Mouse (Mus musculus) CH12.LX (cell line): Measurements from ENCODE around the gene Trim9. TPM values are rescaled to one million over a fixed set of nuclear protein-coding genes. Genes with fewer than 3 reads are reported as not detected.

Experiments used
- DNase-seq: peaks from one replicate; pipeline ENCODE4 v3.0.0-alpha.2; 2013; ENCODE audit errors: extremely low read depth
- H3K27ac ChIP-seq: 2 replicates; pipeline ENCODE4 v1.5.1; 2012; ENCODE audit warnings: low read depth, mild to moderate bottlenecking, control low read depth, moderate library complexity; ENCODE audit not compliant: insufficient read depth
- H3K27me3 ChIP-seq: replicated peaks from 2 replicates; pipeline ENCODE3; 2012; ENCODE audit warnings: inconsistent platforms
- H3K36me3 ChIP-seq, 2 experiments: replicated peaks in 1 of 2; 2 replicates each; pipeline versions ENCODE3 to v1.6.1; 2012; ENCODE audit warnings: inconsistent platforms in 1 of 2, low read length in 1 of 2, mild to moderate bottlenecking in 1 of 2, mixed read lengths in 1 of 2, moderate library complexity in 1 of 2; ENCODE audit not compliant: control insufficient read depth in 1 of 2, insufficient read depth in 1 of 2
- H3K4me1 ChIP-seq, 2 experiments: 2 replicates each; pipeline ENCODE4 v1.6.1; 2012; ENCODE audit warnings: inconsistent platforms in 1 of 2, moderate library complexity in 1 of 2; ENCODE audit not compliant: insufficient read depth in 2 of 2, control insufficient read depth in 1 of 2
- H3K4me2 ChIP-seq: 2 replicates; pipeline ENCODE4 v1.6.1; 2012; ENCODE audit warnings: low read depth, mild to moderate bottlenecking, control low read depth; ENCODE audit not compliant: poor library complexity, insufficient read depth, severe bottlenecking
- H3K4me3 ChIP-seq, 3 experiments: fragments of 150-350 bp in 1 of 3; sonication (generic) in 1 of 3; replicated peaks in 1 of 3; 2 replicates each; pipeline versions ENCODE3 to v1.5.1; 2011 to 2012; ENCODE audit warnings: low read depth in 2 of 3, low read length in 2 of 3, mild to moderate bottlenecking in 2 of 3, moderate library complexity in 2 of 3, control low read depth in 1 of 3, improper control_type of control experiment in 1 of 3, inconsistent platforms in 1 of 3, mixed read lengths in 1 of 3; ENCODE audit not compliant: poor library complexity in 1 of 3
- H3K79me2 ChIP-seq: replicated peaks from 2 replicates; pipeline ENCODE4 v1.6.1; 2012; ENCODE audit warnings: mild to moderate bottlenecking, moderate library complexity; ENCODE audit not compliant: control insufficient read depth, poor library complexity, insufficient read depth, severe bottlenecking; ENCODE audit errors: extremely low read depth
- H3K9ac ChIP-seq: 2 replicates; pipeline ENCODE4 v1.6.1; 2012; ENCODE audit warnings: low read depth, mild to moderate bottlenecking, control low read depth, moderate library complexity; ENCODE audit not compliant: insufficient read depth
- H3K9me3 ChIP-seq: replicated peaks from 2 replicates; pipeline ENCODE3; 2012; ENCODE audit warnings: low read length, inconsistent platforms, mixed read lengths
- BHLHE40 ChIP-seq: IDR thresholded peaks from 2 replicates; pipeline ENCODE4 v1.6.1; 2011; ENCODE audit warnings: mild to moderate bottlenecking, low read depth, low read length, improper control_type of control experiment
- CHD1 ChIP-seq: IDR thresholded peaks from 2 replicates; pipeline ENCODE4 v1.6.1; 2012; ENCODE audit warnings: low read depth, low read length, improper control_type of control experiment, inconsistent platforms
- ELF1 ChIP-seq: IDR thresholded peaks from 2 replicates; pipeline ENCODE4 v1.6.1; 2014; ENCODE audit warnings: low read depth, mild to moderate bottlenecking, inconsistent platforms, low read length, improper control_type of control experiment
- EP300 ChIP-seq: IDR thresholded peaks from 2 replicates; pipeline ENCODE4 v1.6.1; 2011; ENCODE audit warnings: low read length, improper control_type of control experiment
- ETS1 ChIP-seq: conservative IDR thresholded peaks from 2 replicates; pipeline ENCODE4 v1.6.1; 2012; ENCODE audit warnings: low read depth, mild to moderate bottlenecking, inconsistent platforms, low read length, improper control_type of control experiment, moderate library complexity
- IRF4 ChIP-seq: IDR thresholded peaks from 2 replicates; pipeline ENCODE4 v1.6.1; 2014; ENCODE audit warnings: low read depth, mild to moderate bottlenecking, inconsistent platforms, low read length, improper control_type of control experiment
- KAT2A ChIP-seq: IDR thresholded peaks from 2 replicates; pipeline ENCODE4 v1.6.1; 2012; ENCODE audit warnings: low read length, improper control_type of control experiment, inconsistent platforms; ENCODE audit not compliant: insufficient replicate concordance
- MAX ChIP-seq: IDR thresholded peaks from 2 replicates; pipeline ENCODE4 v1.6.1; 2011; ENCODE audit warnings: low read length, improper control_type of control experiment
- MXI1 ChIP-seq: IDR thresholded peaks from 2 replicates; pipeline ENCODE4 v1.6.1; 2011; ENCODE audit warnings: mild to moderate bottlenecking, low read depth, low read length, improper control_type of control experiment
- MYC ChIP-seq: IDR thresholded peaks from 2 replicates; pipeline ENCODE4 v1.6.1; 2011; ENCODE audit warnings: low read depth, mild to moderate bottlenecking, improper control_type of control experiment, low read length
- NELFE ChIP-seq: IDR thresholded peaks from 2 replicates; pipeline ENCODE4 v1.6.1; 2011; ENCODE audit warnings: low read depth, low read length, improper control_type of control experiment
- RAD21 ChIP-seq: IDR thresholded peaks from 2 replicates; pipeline ENCODE4 v1.6.1; 2011; ENCODE audit warnings: low read depth, mild to moderate bottlenecking, low read length, improper control_type of control experiment, moderate library complexity
- RCOR1 ChIP-seq: conservative IDR thresholded peaks from 2 replicates; pipeline ENCODE4 v1.6.1; 2012; ENCODE audit warnings: low read depth, mild to moderate bottlenecking, inconsistent platforms, low read length, improper control_type of control experiment
- SIN3A ChIP-seq: IDR thresholded peaks from 2 replicates; pipeline ENCODE4 v1.6.1; 2012; ENCODE audit warnings: low read length, improper control_type of control experiment, inconsistent platforms
- SMC3 ChIP-seq: IDR thresholded peaks from 2 replicates; pipeline ENCODE4 v1.6.1; 2011; ENCODE audit warnings: low read depth, low read length, improper control_type of control experiment
- TBP ChIP-seq: conservative IDR thresholded peaks from 2 replicates; pipeline ENCODE4 v1.6.1; 2011; ENCODE audit warnings: low read depth, low read length, improper control_type of control experiment
- USF1 ChIP-seq: IDR thresholded peaks from 2 replicates; pipeline ENCODE4 v1.6.1; 2014; ENCODE audit warnings: low read depth, mild to moderate bottlenecking, inconsistent platforms, low read length, improper control_type of control experiment
- USF2 ChIP-seq: conservative IDR thresholded peaks from 2 replicates; pipeline ENCODE4 v1.6.1; 2011; ENCODE audit warnings: low read depth, low read length, improper control_type of control experiment
- ZNF384 ChIP-seq: IDR thresholded peaks from 2 replicates; pipeline ENCODE4 v1.6.1; 2012; ENCODE audit warnings: low read depth, low read length, improper control_type of control experiment, inconsistent platforms
- dilution Hi-C: fragments of 300-500 bp; cut with MboI; formaldehyde crosslinking; loops from 2 replicates; pipeline ENCODE4 v1.14.3; 2020; ENCODE audit warnings: low sequenced_read_pairs; ENCODE audit not compliant: extremely low pct_unique_long_range_greater_than_20kb, extremely low pct_ligation_motif_present
- in situ Hi-C: fragments of 300-500 bp; cut with MboI; formaldehyde crosslinking; loops from 3 replicates; pipeline ENCODE4 v1.14.3; 2019; ENCODE audit warnings: low sequenced_read_pairs, low pct_ligation_motif_present, low pct_unique_long_range_greater_than_20kb, mixed read lengths
- polyA plus RNA-seq: library from polyadenylated mRNA; unstranded; fragments of >175 nt; gene quantifications from 2 replicates; pipeline ENCODE4 v1.2.1, GENCODE M21; 2012; ENCODE audit warnings: low read depth; ENCODE audit not compliant: insufficient read length
- total RNA-seq, 2 experiments: library from RNA; depleted of rRNA; stranded (reverse); fragments of 300-350 nt in 1 of 2; fragments of >200 nt in 1 of 2; gene quantifications; 2 replicates each; pipeline ENCODE4 v1.2.3; 2012 to 2014

Trim9 gene
- total and polyA plus RNA-seq, 3 experiments: 0.07 TPM; not detected in 2

- Histone ChIP-seq H3K79me2 (no peaks in the 10 kb centered on the region), H3K27me3 (no peaks in the 10 kb centered on the region), H3K36me3 (no peaks in the 10 kb centered on the region), H3K4me2 (no peak overlapping the region), H3K27ac (no peak overlapping the region), H3K4me1 (no peaks in the 10 kb centered on the region)
- DNase-seq: no peak
- TF ChIP-seq CHD1 (no peak), IRF4 (no peak), NELFE (no peak), TBP (no peak), SMC3 (no peak), RCOR1 (no peak), KAT2A (no peak), ZNF384 (no peak), SIN3A (no peak), RAD21 (no peak)
- TF ChIP-seq, all 38 proteins: peak for 0
- Histone ChIP-seq H3K9me3 (no peaks in the 10 kb centered on the region), H3K9ac (no peak overlapping the region), H3K4me3 (no peak overlapping the region)
- dilution Hi-C loops: no loop called here
- in situ Hi-C loops: no loop called here
Observed at GRCm38 (mm10) chr12:70326393-70326792, 21.0 kb downstream of the Trim9 start.

DNA sequence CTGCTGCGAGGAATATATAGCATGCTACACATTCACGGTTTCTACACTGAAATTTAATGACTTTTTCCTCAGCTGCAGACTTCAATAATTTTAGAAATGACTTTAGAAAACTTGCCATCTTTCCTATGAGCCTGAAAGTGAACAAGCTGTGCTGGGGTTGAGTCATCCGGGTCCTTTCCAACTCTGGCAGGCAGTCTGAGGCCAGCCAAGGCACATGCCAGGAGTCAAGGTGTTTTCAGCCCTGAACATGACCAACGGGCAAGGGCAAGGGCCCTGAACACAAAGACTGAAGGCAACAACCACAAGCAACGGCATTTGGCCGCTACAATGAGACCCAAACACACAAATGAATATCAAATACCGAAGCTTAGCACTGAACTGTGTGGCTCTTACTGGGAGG, 21.6 kb downstream of the Trim9 start:
- no peaks in the 10 kb centered on the region for H3K36me3 ChIP-seq
- dilution Hi-C loops (no loop called here), in situ Hi-C loops (no loop called here)
- H3K27me3 ChIP-seq: no peaks in the 10 kb centered on the region
- H3K79me2 ChIP-seq: no peaks in the 10 kb centered on the region
- H3K4me1 ChIP-seq: no peaks in the 10 kb centered on the region
- H3K9ac ChIP-seq: no peak overlapping the region
- no peak overlapping the region for H3K4me3 ChIP-seq
- no peak overlapping the region for H3K27ac ChIP-seq
- DNase-seq: no peak
- H3K9me3 ChIP-seq: no peaks in the 10 kb centered on the region
- TF ChIP-seq ELF1 (no peak), KAT2A (no peak), MAX (no peak), USF1 (no peak), ETS1 (no peak), EP300 (no peak), MYC (no peak), RAD21 (no peak), MXI1 (no peak), BHLHE40 (no peak), TBP (no peak), RCOR1 (no peak), USF2 (no peak)
- H3K4me2 ChIP-seq: no peak overlapping the region
